Mouse (Mus musculus): ENCODE data around the gene Cnr2. TPM values are rescaled to one million over a fixed set of nuclear protein-coding genes. Genes with fewer than 3 reads are reported as not detected.
A peak's percentile ranks its signal among the peaks of the same experiment; 100 is the strongest.
"Not testable (repeated sequence)": the region's sequence is repeated elsewhere in the genome, so short reads cannot be mapped to it uniquely, and the experiment has no call there.

Gene Cnr2
- polyA plus RNA-seq, 1 experiment from 2014 or later, result 0.38 TPM

GRCm38 (mm10) chr4:135928376-135928775, 33.2 kb downstream of the Cnr2 start:
- 81% methylated on average over 9 of the region's 9 CpGs for WGBS
- Histone ChIP-seq H3K27ac (ENCODE audit: low read length) (no peak overlapping the region), H3K36me3 (ENCODE audit: control insufficient read depth, insufficient read depth, low read length) (peaks cover 13% of the 10 kb centered on the region), H3K4me1 (ENCODE audit: control insufficient read depth, insufficient read depth, low read length) (no peaks in the 10 kb centered on the region), H3K9me3 (ENCODE audit: control insufficient read depth, low read depth, low read length) (no peaks in the 10 kb centered on the region), H3K4me2 (replicated peaks; ENCODE audit: low read depth, low read length) (no peak overlapping the region), H3K4me3 (ENCODE audit: low read depth, low read length) (no peak overlapping the region), H3K27me3 (ENCODE audit: control insufficient read depth, insufficient read depth, low read length) (no peaks in the 10 kb centered on the region), H3K9ac (replicated peaks; ENCODE audit: low read depth, low read length) (no peak overlapping the region)
- no peak for ATAC-seq (ENCODE audit: insufficient number of reproducible peaks, insufficient read depth, low FRiP score, low read depth)

- H3K36me3 ChIP-seq (ENCODE audit: control insufficient read depth, insufficient read depth, low read length), result peaks cover 7% of the 10 kb centered on the region
- ATAC-seq (ENCODE audit: insufficient number of reproducible peaks, insufficient read depth, low FRiP score, low read depth), result no peak
- no peak overlapping the region for H3K4me3 ChIP-seq (ENCODE audit: low read depth, low read length)
- WGBS, result 87% methylated on average over 5 of the region's 5 CpGs
- no peak overlapping the region for H3K27ac ChIP-seq (ENCODE audit: low read length)
- H3K4me2 ChIP-seq (replicated peaks; ENCODE audit: low read depth, low read length), result no peak overlapping the region
- H3K9ac ChIP-seq (replicated peaks; ENCODE audit: low read depth, low read length), result no peak overlapping the region
- H3K27me3 ChIP-seq (ENCODE audit: control insufficient read depth, insufficient read depth, low read length), result no peaks in the 10 kb centered on the region
- H3K4me1 ChIP-seq (ENCODE audit: control insufficient read depth, insufficient read depth, low read length), result no peaks in the 10 kb centered on the region
- H3K9me3 ChIP-seq (ENCODE audit: control insufficient read depth, low read depth, low read length), result no peaks in the 10 kb centered on the region
Observed at GRCm38 (mm10) chr4:135929405-135929804, 34.2 kb downstream of the Cnr2 start.

DNA sequence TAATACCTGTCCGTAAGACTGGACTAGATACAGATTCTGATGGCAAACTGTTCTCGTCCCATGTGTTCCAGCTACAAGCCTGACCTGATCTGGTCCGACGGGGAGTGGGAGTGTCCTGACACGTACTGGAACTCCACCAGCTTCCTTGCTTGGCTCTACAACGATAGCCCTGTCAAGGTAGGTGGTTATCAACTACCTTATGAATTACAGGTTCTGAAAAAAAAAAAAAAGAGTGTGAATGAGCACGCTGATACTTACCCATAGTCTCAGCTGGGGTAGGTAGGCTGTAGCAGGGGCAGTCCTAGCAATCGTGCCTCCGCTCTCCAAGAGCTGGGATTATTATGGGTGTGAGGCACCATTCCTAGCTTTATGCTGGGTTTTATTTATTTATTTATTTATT, 34.6 kb downstream of the Cnr2 start:
- ATAC-seq (ENCODE audit: insufficient number of reproducible peaks, insufficient read depth, low FRiP score, low read depth), result no peak
- Histone ChIP-seq H3K9ac (replicated peaks; ENCODE audit: low read depth, low read length) (no peak overlapping the region), H3K27ac (ENCODE audit: low read length) (no peak overlapping the region), H3K4me3 (ENCODE audit: low read depth, low read length) (no peak overlapping the region), H3K36me3 (ENCODE audit: control insufficient read depth, insufficient read depth, low read length) (peaks cover 7% of the 10 kb centered on the region), H3K4me1 (ENCODE audit: control insufficient read depth, insufficient read depth, low read length) (no peaks in the 10 kb centered on the region), H3K9me3 (ENCODE audit: control insufficient read depth, low read depth, low read length) (no peaks in the 10 kb centered on the region), H3K27me3 (ENCODE audit: control insufficient read depth, insufficient read depth, low read length) (no peaks in the 10 kb centered on the region), H3K4me2 (replicated peaks; ENCODE audit: low read depth, low read length) (no peak overlapping the region)
- WGBS, result 81% methylated on average over 9 of the region's 9 CpGs

DNA sequence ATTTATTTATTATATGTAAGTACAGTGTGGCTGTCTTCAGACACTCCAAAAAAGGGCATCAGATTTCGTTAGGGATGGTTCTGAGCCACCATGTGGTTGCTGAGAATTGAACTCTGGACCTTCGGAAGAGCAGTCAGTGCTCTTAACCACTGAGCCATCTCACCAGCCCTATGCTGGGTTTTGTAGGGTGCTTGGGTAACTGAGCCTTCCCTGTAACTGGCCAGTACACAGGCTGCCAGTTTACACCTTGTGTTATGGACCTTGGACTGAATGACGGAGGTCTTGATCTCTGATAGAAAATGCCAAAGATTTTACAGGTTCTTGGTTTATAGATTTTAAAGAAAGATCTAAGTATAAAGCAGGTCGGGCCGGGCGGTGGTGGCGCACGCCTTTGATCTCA, 35.0 kb downstream of the Cnr2 start:
- no peak overlapping the region for H3K4me2 ChIP-seq (replicated peaks; ENCODE audit: low read depth, low read length)
- peaks cover 7% of the 10 kb centered on the region for H3K36me3 ChIP-seq (ENCODE audit: control insufficient read depth, insufficient read depth, low read length)
- no peaks in the 10 kb centered on the region for H3K27me3 ChIP-seq (ENCODE audit: control insufficient read depth, insufficient read depth, low read length)
- no peak for ATAC-seq (ENCODE audit: insufficient number of reproducible peaks, insufficient read depth, low FRiP score, low read depth)
- WGBS, result 93% methylated on average over 8 of the region's 8 CpGs
- no peak overlapping the region for H3K27ac ChIP-seq (ENCODE audit: low read length)
- no peak overlapping the region for H3K9ac ChIP-seq (replicated peaks; ENCODE audit: low read depth, low read length)
- H3K9me3 ChIP-seq (ENCODE audit: control insufficient read depth, low read depth, low read length), result no peaks in the 10 kb centered on the region
- H3K4me3 ChIP-seq (ENCODE audit: low read depth, low read length), result no peak overlapping the region
- H3K4me1 ChIP-seq (ENCODE audit: control insufficient read depth, insufficient read depth, low read length), result no peaks in the 10 kb centered on the region

DNA sequence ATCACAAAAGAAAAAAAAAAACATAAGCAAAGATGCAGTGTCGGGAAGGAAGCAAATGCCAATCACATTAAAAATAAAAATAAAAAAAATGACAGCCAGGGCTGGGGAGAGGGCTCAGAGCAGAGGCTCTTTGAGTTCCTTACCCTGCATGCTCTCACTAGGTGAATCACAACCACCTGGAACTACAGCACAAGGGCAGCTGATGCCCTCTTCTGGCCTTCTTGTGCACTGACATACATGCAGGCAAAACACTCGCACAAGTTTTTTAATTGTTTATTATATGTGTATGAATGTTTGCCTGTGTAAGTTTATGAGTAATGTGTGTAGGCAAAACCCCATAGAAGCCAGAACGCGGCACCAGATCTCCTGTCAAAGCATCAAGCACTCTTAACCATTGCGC, 36.6 kb downstream of the Cnr2 start:
- H3K9ac ChIP-seq (replicated peaks; ENCODE audit: low read depth, low read length), result no peak overlapping the region
- H3K27ac ChIP-seq (ENCODE audit: low read length), result no peak overlapping the region
- no peaks in the 10 kb centered on the region for H3K27me3 ChIP-seq (ENCODE audit: control insufficient read depth, insufficient read depth, low read length)
- no peak overlapping the region for H3K4me3 ChIP-seq (ENCODE audit: low read depth, low read length)
- no peak overlapping the region for H3K4me2 ChIP-seq (replicated peaks; ENCODE audit: low read depth, low read length)
- no peaks in the 10 kb centered on the region for H3K9me3 ChIP-seq (ENCODE audit: control insufficient read depth, low read depth, low read length)
- H3K4me1 ChIP-seq (ENCODE audit: control insufficient read depth, insufficient read depth, low read length), result no peaks in the 10 kb centered on the region
- ATAC-seq (ENCODE audit: insufficient number of reproducible peaks, insufficient read depth, low FRiP score, low read depth), result no peak
- peaks cover 3% of the 10 kb centered on the region for H3K36me3 ChIP-seq (ENCODE audit: control insufficient read depth, insufficient read depth, low read length)
- WGBS, result 65% methylated on average over 5 of the region's 5 CpGs

DNA sequence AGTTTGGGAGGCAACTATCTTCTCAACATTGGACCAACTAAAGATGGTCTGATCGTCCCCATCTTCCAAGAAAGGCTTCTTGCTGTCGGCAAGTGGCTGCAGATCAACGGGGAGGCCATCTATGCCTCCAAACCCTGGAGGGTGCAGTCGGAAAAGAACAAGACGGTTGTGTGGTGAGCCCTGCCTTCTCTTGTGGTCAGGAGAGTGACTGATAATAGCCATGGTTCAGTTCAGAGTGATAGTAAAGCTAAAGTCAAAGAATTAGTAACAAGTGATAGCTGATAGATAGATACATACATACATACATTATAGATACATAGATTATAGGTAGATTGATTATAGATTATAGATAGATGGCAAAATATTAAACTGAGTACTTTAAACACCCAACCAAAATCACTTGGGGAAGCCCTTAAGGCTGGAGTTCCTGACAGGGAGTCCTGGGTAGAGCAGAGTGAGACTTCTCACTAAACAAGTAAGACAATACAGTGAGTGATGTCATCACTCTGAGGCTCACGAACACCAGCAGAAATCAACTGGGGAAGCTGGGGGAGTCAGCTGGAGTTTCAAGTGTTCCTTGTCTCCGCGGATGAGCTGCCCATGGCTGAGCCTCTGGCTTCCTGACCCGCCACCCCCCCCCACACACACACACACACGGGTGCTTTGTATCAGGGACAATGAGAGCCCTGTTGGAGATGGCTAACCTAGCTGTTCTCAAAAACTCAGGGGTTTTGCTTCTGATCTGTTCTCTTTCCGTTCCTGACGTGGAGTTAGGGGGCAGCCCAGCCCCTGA, 39.7 kb downstream of the Cnr2 start:
- peak; percentile 42; the same call in 1 of the 2 replicates for ATAC-seq (ENCODE audit: insufficient number of reproducible peaks, insufficient read depth, low FRiP score, low read depth)
- 64% methylated on average over 12 of the region's 12 CpGs for WGBS

DNA sequence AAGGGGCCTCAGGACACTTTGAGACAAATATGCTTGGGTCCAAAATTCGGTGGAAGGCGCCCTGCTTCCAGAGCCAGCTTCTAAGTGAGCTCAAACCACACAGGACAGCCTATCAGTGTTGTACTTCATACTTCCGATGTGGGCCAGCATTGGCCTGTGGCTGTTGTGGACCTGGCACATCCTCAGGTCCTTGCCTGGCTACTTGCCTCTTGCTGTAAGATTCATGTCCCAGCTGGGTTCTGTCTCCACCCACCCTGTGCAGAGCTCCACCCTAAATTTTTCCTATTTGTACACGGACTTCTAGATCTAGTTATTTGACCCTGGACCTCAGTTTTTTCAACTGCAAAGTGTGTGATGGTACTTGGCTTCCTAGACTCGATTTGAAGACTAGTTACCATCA, 40.3 kb downstream of the Cnr2 start:
- no peaks in the 10 kb centered on the region for H3K27me3 ChIP-seq (ENCODE audit: control insufficient read depth, insufficient read depth, low read length)
- no peaks in the 10 kb centered on the region for H3K4me1 ChIP-seq (ENCODE audit: control insufficient read depth, insufficient read depth, low read length)
- H3K4me2 ChIP-seq (replicated peaks; ENCODE audit: low read depth, low read length), result no peak overlapping the region
- ATAC-seq (ENCODE audit: insufficient number of reproducible peaks, insufficient read depth, low FRiP score, low read depth), result no peak
- H3K9ac ChIP-seq (replicated peaks; ENCODE audit: low read depth, low read length), result no peak overlapping the region
- no peaks in the 10 kb centered on the region for H3K9me3 ChIP-seq (ENCODE audit: control insufficient read depth, low read depth, low read length)
- no peak overlapping the region for H3K4me3 ChIP-seq (ENCODE audit: low read depth, low read length)
- H3K27ac ChIP-seq (ENCODE audit: low read length), result no peak overlapping the region
- H3K36me3 ChIP-seq (ENCODE audit: control insufficient read depth, insufficient read depth, low read length), result peaks cover 11% of the 10 kb centered on the region
- WGBS, result 55% methylated on average over 5 of the region's 5 CpGs

More for the DNA sequence above, 39.7 kb downstream of the Cnr2 start:
- no peak overlapping the region for H3K4me3 ChIP-seq (ENCODE audit: low read depth, low read length)
- no peak overlapping the region for H3K9ac ChIP-seq (replicated peaks; ENCODE audit: low read depth, low read length)
- no peaks in the 10 kb centered on the region for H3K27me3 ChIP-seq (ENCODE audit: control insufficient read depth, insufficient read depth, low read length)
- H3K9me3 ChIP-seq (ENCODE audit: control insufficient read depth, low read depth, low read length), result no peaks in the 10 kb centered on the region
- no peak overlapping the region for H3K27ac ChIP-seq (ENCODE audit: low read length)
- no peaks in the 10 kb centered on the region for H3K4me1 ChIP-seq (ENCODE audit: control insufficient read depth, insufficient read depth, low read length)
- peaks cover 11% of the 10 kb centered on the region for H3K36me3 ChIP-seq (ENCODE audit: control insufficient read depth, insufficient read depth, low read length)
- H3K4me2 ChIP-seq (replicated peaks; ENCODE audit: low read depth, low read length), result no peak overlapping the region

GRCm38 (mm10) chr4:135938858-135939257, 43.7 kb downstream of the Cnr2 start:
- no peak for ATAC-seq (ENCODE audit: insufficient number of reproducible peaks, insufficient read depth, low FRiP score, low read depth)
- Histone ChIP-seq H3K27me3 (ENCODE audit: control insufficient read depth, insufficient read depth, low read length) (no peaks in the 10 kb centered on the region), H3K9ac (replicated peaks; ENCODE audit: low read depth, low read length) (no peak overlapping the region), H3K4me2 (replicated peaks; ENCODE audit: low read depth, low read length) (no peak overlapping the region), H3K36me3 (ENCODE audit: control insufficient read depth, insufficient read depth, low read length) (peaks cover 7% of the 10 kb centered on the region), H3K4me3 (ENCODE audit: low read depth, low read length) (no peak overlapping the region), H3K27ac (ENCODE audit: low read length) (no peak overlapping the region), H3K9me3 (ENCODE audit: control insufficient read depth, low read depth, low read length) (no peaks in the 10 kb centered on the region), H3K4me1 (ENCODE audit: control insufficient read depth, insufficient read depth, low read length) (no peaks in the 10 kb centered on the region)
- 78% methylated on average over 7 of the region's 7 CpGs for WGBS

GRCm38 (mm10) chr4:135941026-135941425, 45.8 kb downstream of the Cnr2 start:
- not testable (repeated sequence) for H3K27ac ChIP-seq (ENCODE audit: low read length); H3K9me3 ChIP-seq (ENCODE audit: control insufficient read depth, low read depth, low read length); H3K4me1 ChIP-seq (ENCODE audit: control insufficient read depth, insufficient read depth, low read length); H3K9ac ChIP-seq (replicated peaks; ENCODE audit: low read depth, low read length); H3K36me3 ChIP-seq (ENCODE audit: control insufficient read depth, insufficient read depth, low read length); ATAC-seq (ENCODE audit: insufficient number of reproducible peaks, insufficient read depth, low FRiP score, low read depth); H3K27me3 ChIP-seq (ENCODE audit: control insufficient read depth, insufficient read depth, low read length); H3K4me2 ChIP-seq (replicated peaks; ENCODE audit: low read depth, low read length); H3K4me3 ChIP-seq (ENCODE audit: low read depth, low read length)
- WGBS, result 84% methylated on average over 8 of the region's 8 CpGs
